Mouse (Mus musculus): ENCODE results near the gene Kif11.
A peak's percentile ranks its signal among the peaks of the same experiment; 100 is the strongest.

Gene Kif11

DNA sequence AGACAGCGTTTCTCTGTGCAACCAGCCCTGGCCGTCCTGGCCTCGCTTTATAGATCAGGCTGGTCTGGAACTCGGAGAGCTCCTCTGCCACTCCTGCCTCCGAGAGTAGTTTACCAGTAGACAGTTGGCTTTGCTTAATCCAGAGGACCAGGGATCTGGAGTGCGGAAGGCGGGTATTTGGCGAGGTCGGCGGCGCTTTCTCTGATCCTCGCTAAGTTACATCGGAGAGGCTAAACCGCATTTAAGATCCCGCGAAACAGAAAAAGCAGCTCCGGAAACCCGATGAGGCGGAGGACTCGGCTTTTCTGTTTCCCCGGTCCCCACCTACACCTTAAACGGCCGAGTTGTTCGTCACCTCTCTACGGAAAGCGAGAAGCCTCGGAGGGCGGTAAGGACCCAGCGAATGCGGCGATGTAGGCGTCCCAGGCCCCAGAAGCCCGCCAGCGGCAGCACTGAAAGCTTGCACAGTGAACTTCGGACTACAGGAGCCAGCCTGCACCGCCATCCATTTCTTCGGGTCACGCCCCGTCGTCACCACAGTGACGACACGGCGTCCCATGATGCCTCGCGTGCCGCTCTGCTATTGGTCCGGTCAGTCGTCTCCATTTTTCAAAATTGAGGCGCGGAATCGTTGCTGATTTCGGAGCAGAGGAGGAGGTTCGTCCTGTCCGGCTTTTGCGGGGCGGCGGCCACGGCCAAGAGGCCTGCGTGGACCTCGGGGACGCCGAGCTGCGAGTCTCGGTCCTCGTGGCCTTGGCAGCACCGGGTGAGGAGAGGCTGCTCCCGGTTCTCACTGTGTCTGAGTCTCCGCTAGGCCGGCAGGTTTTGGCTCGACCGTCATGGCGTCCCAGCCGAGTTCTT lies at the start of gene Kif11:
Kif11 (plus strand) TSS at position 649 of the 861 bp plus-strand sequence.
- peak; percentile 98 to 99 for DNase-seq

DNA sequence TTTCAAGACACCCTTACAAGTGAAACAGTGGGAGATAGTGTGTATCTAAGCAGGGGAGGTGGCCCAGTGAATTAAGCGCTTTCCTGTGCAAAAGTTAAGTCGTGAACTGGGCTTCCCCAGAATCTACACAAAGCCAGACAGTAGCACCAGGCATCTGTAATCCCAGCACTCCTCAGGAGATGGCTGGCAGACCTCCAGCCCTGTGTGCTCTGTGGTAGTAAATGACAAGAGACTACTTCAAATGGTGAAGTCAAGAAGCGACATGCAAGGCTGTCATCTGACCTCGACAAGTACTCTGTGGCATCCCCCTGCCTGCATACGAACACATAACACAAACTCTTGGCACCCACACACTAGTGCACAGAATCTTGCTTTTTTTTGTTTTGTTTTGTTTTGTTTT lies 49.0 kb upstream of the Kif11 start:
- peak; percentile 37 to 42 for DNase-seq

DNA sequence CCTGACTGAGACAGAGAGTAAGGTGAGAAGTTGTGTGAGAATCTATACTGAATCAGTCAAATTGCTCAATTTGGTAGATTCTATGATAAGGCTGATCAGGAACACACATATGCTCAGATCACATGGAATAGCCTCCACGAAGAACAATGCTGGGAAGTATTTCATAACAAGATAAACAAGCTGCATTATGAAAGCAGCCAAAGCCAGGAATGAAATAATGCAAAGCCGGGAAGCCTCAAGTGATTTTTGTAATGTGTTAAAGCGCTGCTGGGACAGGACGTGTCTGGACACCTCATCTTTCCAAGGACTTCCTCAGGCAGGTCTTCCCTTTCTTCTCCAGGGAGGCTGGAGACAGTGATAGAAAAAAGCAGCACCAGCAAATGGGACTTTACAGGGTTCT lies 43.5 kb upstream of the Kif11 start:
- DNase-seq: no peak

DNA sequence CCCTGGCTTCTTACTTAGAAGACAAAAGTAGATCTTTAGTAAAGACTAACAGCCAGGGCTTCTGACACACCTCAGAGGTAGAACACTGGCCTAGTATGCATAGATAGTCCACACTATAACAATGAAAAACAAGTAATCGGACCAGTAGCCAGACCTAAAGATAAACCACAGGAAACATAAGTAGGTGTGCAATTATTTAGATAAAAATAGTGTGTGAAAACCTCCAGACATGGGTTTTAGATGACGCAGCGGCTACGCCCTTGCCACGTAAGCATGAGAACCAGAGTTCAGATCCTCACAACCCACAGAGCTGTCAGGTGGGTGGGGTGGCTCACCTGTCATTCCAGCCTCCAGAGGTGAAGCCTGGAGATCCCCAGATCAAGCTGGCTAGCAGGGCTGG lies 42.8 kb upstream of the Kif11 start:
- DNase-seq: no peak

DNA sequence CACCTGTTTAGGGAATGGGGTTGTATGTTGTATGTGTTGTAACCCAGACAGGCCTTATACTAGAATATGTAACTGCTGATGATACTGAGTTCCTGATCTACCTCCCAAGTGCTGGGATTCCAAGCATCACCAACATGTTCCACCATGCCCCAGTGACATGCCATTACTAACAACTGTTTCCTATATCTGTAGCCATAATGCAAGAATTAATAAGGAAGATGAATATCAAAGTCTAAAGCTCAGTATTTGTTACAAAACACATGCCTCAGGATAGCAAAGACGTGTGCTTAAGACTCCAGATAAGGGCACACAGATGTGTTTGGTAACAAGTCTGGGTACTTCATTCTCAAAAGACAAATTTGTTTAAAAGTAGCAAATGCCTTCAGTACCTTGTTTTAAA lies 40.8 kb upstream of the Kif11 start:
- DNase-seq: no peak

DNA sequence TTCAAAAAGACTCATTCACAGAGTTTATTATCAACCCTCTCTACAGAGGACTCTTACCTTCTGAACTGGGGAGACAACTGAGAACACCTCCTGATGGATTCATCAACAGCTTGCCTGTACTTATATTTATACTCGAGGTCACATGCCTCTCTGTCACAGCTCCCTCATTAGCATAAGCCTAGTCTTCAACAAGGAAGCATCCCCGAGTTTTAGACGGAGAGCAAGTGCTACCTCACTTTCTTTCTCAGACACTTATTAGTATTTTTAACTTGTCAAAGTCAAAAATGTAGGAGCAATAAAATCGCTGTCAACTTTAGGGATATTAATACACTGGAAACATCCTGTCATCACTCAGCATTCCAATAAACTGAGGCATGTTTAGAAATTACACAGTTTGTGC lies 38.5 kb upstream of the Kif11 start, which contains the start of gene Ide:
Ide (minus strand) TSS at position 101 of the 400 bp plus-strand sequence.
- DNase-seq: no peak

DNA sequence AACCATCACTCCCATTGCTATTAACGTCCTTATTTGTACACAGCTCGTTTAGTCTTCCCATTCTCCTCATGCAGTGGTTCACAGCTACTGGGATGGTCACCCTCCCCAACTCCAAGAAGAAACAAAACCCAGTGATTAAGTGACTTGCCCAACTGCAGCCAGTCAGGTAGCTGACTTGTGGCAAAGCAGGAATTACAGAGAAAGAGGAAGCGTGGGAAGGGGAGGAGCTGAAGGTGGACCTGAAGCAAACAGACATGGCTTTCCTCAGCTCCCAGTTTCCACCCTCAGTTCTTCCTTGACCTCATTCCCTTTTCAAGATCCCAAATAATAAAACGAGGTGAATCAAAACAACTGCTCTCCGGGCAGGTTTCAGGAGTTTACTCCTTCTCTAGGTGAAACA lies 35.7 kb upstream of the Kif11 start:
- DNase-seq: no peak

DNA sequence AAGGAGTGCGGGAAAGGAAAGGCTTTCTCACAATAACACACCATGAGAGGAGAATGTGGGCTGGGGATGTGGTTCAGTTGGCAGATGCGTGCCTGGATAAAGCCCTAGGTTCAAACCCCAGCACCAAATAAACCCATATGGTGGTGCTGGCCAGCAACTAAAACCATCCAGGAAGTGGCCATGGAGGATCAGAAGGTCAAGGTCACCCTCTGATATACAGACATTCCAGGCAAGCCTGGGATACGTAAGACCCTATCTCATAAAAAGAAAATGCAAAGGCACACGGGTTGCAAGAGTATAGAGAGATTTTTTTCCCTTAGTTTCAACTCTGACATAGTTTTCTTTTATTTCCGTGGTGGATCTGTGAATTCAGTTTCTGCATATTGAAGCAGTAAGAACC lies 35.3 kb upstream of the Kif11 start:
- DNase-seq: no peak

DNA sequence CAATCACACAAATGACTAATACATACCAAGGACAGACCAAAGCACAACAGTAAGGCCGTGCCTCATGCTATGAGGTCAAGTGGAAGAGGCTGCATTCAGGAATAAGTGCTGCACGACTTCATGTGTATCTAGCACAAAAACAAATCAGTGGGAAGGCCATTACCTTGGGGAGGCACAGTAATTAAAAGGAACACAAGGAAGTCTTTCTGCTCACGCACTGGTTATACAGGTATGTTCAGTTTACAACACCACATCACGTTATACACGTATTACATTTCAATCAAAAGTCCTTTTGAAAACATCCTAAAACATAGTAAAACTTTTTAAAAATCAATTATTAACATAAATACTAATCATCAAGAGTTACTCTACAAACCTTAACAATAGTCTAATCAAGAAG lies 32.3 kb upstream of the Kif11 start:
- no peak for DNase-seq

DNA sequence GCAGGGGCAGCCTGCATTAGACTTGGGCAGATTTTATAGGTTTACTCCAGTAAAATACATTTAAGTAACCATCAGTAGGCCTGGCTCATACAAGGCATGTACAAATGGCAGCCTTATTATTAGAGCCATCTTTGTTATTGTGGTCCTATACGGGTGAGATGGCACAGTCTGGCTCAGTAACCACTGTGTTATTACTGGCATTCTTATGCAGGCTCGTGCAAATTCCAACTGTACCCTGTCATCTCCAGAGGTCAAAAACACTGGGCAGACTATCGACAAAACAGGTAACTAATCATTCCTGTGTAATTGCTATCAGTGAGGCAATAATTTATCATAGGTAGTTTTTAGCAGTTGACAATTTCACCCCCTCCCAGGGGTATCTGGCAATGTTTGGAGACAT lies 29.9 kb upstream of the Kif11 start:
- no peak for DNase-seq

DNA sequence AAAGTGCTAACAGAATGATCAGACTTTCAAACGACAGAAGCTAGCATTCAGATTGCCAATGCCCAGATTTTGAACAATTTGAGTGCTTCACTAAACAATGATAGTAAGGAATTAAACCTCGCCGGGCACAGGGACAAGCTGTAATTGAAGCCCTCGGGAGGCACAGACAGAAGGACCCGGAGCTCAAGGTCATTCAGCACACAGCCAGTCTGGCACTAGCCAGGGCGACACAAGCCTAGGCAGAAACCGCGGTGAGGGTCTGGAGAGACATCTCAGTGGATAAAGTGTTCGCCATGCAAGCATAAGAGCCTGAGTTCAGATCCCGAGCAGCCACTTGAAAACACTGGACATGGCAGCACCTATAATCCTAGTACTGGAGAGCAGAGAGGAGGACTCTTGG lies 27.9 kb upstream of the Kif11 start:
- DNase-seq: peak in 1 of 2 experiments; percentile 19

DNA sequence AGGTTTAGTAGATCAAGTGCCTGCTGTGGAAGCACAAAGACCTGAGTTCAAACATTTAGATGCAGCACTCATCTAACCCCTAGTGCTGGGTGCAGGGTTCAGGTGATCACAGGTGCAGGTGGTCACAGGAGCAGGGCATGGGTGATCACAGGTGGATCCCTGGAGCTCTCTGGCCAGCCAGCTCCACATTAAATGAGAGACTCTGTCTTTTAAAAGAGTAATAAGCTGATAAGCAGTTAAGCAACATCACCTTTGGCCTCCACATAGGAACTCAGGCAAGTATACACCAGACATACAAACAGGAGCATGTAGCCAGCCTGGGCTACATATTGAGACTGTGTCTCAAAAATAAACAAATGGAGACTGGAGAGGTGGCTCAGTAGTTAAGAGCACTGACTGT lies 27.3 kb upstream of the Kif11 start:
- DNase-seq: no peak

DNA sequence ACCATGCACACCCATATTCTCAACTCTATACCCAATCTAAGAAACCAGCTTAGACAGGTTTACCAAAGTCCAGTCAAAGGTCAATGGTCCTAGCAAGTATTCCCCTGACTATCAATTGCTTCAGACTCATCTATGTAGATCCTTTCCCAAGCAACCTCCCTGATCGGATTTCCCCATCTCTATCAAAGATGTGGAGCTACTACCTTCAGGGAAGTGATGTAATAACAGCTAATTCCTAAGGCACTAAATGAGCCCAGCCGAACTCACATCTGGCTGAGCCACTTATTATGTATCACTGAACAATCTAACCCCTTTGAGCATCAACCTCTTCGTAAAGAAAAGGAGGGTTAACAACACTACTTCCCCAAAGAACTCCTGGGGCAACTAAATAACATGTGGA lies 23.4 kb upstream of the Kif11 start:
- no peak for DNase-seq

DNA sequence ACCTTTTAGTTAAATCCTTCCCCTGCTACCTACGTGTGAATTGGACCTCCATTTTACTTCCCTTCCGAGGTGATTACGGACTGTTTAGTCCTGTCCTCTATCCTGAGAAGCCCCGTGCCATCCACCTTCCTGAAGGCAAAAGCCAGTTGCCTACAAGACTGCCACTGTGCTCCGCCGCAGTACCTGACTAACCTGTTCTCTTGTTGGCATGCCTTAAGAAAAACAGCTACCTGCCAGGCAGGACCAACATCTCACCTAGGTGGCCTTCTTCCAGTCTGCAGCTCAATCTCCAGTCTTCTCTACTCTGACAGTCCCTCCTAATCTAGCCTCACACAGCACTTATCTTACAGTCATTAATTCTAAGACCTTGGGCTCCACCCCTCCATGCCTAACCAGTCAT lies 22.9 kb upstream of the Kif11 start:
- no peak for DNase-seq

DNA sequence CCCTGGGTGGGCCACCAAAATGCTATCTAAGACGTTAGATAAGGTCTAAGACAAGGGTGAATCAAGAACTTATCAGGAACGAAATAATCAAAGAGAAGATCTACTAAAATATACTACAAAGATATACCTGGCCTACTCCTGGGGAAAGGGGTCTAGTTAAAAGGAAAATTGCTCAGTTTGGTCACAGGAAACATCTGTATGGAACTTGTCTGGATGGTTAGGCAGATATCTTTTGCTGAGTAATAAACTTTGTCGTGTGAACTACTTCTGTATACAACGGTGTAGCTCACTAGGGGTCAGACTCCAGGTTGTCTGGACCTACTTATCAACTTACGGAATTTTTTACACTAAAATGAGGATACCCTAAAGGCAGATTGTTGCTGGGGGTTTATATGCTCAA lies 16.2 kb upstream of the Kif11 start:
- DNase-seq: no peak

DNA sequence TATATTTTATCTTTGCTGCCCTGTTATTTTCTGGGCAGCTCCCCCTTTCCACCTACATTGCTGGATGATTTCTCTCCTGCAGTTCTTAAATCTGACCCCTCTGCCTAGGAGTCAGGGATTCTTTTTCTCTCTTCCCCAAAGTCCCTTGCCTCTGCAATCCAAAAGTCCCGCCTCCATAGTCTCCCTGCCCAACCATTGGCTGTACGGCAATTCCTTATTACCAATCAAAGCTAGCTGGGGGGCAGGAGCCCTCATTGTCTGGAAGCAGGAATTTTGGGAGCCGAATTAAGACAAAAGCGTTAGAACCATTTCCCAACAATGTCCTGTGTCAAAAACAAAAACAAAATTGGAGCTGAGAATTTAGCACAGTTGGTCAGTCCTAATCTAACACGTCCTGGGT lies 13.7 kb upstream of the Kif11 start:
- DNase-seq: no peak

DNA sequence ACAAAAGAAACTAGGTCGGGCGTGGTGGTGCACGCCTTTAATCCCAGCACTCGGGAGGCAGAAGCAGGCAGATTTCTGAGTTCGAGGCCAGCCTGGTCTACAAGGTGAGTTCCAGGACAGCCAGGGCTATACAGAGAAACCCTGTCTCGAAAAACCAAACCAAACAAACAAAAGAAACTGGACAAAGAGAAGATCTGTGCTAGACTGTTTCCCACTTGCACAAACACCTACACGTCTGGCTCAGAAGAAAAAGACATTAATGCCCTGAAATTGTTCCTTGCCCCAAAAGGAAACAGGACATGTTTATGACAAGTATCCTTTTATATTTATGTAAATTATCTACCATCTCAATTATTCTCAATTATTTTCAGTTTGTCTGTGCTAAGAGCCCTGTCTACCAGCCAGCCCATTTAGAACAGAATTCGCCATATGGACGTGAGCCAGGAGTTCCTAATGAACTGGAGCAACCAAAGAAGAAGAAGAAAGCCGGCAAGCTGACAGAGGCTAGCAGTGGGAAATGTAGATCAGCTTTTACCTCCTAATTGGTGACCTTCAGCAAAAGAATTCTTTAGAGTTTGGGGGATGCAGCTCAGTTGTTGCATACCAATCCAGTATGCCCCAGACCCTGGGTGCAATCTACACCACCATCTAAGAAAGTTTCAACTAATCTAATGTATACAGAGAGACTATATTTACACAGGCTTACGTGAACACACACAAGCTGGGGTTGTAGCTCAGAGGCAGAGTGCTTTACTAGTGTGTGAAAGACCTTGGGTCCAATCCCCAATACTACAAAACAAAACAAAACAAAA lies 12.9 kb upstream of the Kif11 start:
- DNase-seq: no peak

DNA sequence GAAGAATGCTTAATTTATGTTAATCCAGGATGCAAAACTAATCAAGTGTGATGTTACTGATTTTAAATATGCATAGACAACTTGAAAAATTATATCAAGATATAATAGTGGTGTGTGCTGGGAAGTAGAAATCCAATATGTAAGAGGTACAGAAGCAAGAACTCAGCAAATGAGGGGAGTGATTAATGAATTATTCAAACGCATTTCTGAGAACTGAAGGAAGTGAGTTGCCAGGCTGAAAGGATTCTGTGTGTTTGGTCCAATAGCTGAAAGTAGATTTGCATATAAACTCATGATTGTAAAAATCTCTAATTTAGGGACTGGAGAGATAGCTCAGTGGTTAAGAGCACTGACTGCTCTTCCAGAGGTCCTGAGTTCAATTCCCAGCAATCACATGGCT lies 7.2 kb upstream of the Kif11 start:
- no peak for DNase-seq

DNA sequence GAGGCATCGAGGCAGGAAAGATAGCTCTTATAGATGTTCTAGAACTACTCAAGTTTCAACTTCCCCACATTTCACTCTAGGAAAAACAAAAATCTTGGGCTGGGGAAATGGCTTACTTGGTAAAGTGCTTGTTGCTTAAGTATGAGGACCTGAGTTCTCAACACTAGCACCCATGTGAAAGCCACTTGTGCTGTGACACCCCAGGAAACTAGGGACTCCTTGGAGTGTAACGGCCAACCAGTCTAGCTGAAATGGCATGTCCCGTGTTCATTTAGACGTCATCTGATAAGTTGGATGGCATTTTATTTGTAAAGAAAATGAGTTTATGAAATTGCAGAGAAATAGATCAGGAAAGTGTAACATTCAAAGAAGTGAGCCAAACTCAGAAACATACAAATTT lies 6.3 kb upstream of the Kif11 start:
- DNase-seq: no peak

DNA sequence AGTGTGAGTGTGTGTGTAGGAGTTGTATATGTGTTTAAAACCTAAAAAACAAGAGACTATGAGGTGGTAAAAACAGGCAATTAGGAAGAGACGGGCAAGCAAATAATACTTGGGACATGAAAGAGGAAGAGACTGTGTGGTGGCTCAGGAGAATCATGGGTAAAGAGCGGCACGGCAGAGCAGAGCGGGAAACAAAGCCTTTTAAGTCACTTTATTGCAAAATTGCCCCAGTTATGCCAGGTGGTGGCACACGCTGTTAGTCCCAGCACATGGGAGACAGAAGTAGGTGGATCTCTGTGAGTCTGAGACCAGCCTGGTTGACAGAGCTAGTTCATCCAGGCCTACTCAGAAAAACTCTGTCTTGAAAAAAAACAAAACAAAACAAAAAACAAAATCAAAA lies 5.8 kb upstream of the Kif11 start:
- DNase-seq: no peak

DNA sequence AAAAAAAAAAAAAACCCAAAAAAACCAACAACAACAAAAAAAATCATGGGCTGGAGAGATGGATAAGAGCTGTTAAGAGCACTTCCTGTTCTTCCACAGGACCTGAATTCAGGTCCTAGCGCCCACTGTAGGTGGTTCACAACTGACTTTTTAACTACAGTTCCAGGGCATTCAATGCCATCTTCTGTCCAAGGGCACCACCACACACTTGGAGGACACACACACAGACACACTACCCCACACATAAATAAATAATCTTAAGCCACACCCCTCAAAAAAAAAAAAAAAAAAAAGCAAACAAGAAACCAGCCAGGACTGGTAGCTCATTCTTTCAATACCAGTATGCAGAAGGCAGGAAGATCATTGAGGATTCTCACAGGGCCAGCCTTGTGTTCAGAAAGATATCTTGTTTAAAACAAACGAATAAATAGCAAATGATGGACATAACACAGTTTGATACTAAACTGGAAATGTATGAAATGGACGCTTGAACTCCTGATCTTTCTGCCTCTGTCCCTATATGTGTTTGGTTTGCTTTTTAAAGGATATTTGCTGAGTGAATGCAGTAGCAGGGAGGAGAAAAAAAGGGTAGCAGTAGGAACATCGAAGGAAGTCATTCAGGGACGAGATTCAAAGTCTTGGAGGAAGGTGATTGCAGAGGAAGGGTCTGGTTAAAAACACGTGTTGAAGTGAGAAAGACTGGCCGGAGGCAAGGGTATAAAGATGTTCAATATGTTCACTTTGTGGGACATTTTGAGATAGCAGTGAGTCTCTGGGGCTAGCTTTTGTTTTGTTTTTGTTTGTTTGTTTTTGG lies 1.1 kb upstream of the Kif11 start:
- DNase-seq: no peak

DNA sequence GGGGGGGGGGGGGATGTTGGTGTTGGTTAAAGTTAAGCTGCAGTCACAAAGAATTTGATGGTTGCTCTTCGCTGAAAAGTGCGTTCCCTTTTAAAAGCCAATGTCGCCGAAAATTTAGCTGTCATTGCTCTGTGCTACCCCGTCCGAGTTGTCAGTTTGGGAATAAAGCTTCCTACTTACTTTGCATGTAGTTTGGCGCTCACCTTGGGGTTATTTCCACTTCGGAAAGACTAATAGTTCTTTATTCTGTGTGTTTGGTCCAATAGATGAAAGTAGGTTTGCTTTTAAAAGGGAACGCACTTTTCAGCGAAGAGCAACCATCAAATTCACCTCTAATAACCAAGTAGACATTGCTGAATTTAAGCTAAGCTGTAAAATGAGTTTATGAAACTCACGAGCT lies 638 bp downstream of the Kif11 start:
- no peak for DNase-seq

DNA sequence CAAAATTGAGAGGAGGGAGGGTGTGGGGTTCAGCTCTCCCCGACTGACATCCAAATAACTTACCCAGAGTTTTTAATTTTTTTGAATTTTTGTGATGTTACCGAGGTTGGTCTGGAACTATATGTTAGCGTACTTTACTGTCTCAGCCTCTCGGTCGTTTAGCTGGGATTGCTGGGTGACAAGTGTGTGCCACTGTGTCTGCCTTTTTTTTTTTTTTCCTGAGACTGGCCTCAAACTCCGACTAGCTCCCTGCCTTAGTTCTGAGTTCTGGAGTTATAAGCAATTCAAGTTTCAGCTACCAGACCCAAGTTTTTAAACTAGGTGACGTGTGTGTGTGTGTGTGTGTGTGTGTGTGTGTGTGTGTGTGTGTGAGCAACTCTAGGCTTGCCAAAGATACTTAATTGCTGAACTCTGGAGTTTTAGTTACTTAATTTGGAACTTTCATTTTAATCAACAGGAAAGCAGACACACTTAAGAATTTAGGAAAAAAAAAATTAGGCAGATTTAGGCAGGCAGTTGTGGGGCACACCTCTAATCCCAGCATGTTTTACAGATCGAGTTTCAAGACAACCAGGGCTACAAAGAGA lies 1.3 kb downstream of the Kif11 start:
- no peak for DNase-seq

All from cerebellum, adult 18-20 months (tissue).